Mouse (Mus musculus): ENCODE measurements at regions not wholly inside any gene's neighbourhood (a gene's known extent, or its start where the extent isn't known, plus 50 kb on each side); places are given as distances from the start of the nearest gene placed in this dataset.

GRCm38 (mm10) chr2:114378844-114379533 is 177.7 kb upstream of the Zfp770 start:
- TF ChIP-seq CTCF (IDR thresholded peaks at IDR 0.05; ENCODE audit: extremely low read depth, insufficient read depth, low read length): no peak
- no peak for TF ChIP-seq POLR2A (IDR thresholded peaks at IDR 0.05; ENCODE audit: extremely low read depth, insufficient read depth, low read length)

Measured in cortical plate, adult 2 months (tissue).